Mouse (Mus musculus) midbrain, embryonic 11.5 days (tissue): ENCODE data around the gene Gpm6b. TPM values are rescaled to one million over a fixed set of nuclear protein-coding genes. Genes with fewer than 3 reads are reported as not detected.

Experiments used
- ATAC-seq: fragments of 200-750 bp; cut with Nextera tagmentation; 2 replicates; pipeline ENCODE4 v1.8.0; 2017; ENCODE audit warnings: moderate TSS enrichment, moderate library complexity; ENCODE audit not compliant: low FRiP score
- DNase-seq: peaks from one replicate; pipeline ENCODE4 v3.0.0; 2015; ENCODE audit warnings: low spot score; ENCODE audit errors: missing footprints
- H3K27ac ChIP-seq: fragments of 300-500 bp; sonication (generic); 2 replicates; pipeline ENCODE4 v1.5.1; 2014; ENCODE audit warnings: low read depth, low read length
- H3K27me3 ChIP-seq: fragments of 300-500 bp; sonication (generic); 2 replicates; pipeline ENCODE4 v1.6.1; 2014; ENCODE audit warnings: mild to moderate bottlenecking, low read length, moderate library complexity, mixed read lengths; ENCODE audit not compliant: control insufficient read depth, insufficient read depth
- H3K36me3 ChIP-seq: fragments of 300-500 bp; sonication (generic); 2 replicates; pipeline ENCODE4 v1.6.1; 2014; ENCODE audit warnings: mild to moderate bottlenecking, low read length, moderate library complexity, mixed read lengths; ENCODE audit not compliant: control insufficient read depth, insufficient read depth
- H3K4me1 ChIP-seq: fragments of 300-500 bp; sonication (generic); 2 replicates; pipeline ENCODE4 v1.6.1; 2014; ENCODE audit warnings: low read length; ENCODE audit not compliant: control insufficient read depth, insufficient read depth
- H3K4me2 ChIP-seq: fragments of 300-500 bp; sonication (generic); 2 replicates; pipeline ENCODE4 v1.6.1; 2014; ENCODE audit warnings: mild to moderate bottlenecking, moderate library complexity
- H3K4me3 ChIP-seq: fragments of 300-500 bp; sonication (generic); 2 replicates; pipeline ENCODE4 v1.5.1; 2014; ENCODE audit warnings: low read depth, low read length
- H3K9ac ChIP-seq: fragments of 300-500 bp; sonication (generic); 2 replicates; pipeline ENCODE4 v1.6.1; 2014; ENCODE audit warnings: low read length
- H3K9me3 ChIP-seq: fragments of 300-500 bp; sonication (generic); 2 replicates; pipeline ENCODE4 v1.6.1; 2016; ENCODE audit warnings: low read length; ENCODE audit not compliant: control insufficient read depth
- WGBS: fragments of 180-500 bp; shearing (Covaris S2); extraction: QIAGEN DNeasy Blood & Tissue Kit; methylation state at CpG from one replicate; pipeline ENCODE4 v1.1.7; 2014; 5-methylcytosine and 5-hydroxymethylcytosine counted together
- polyA plus RNA-seq: library from polyadenylated mRNA; unstranded; fragments of >200 nt; fragmentation: Nextera tagmentation; extraction: Ambion mirVana; gene quantifications from 2 replicates; pipeline ENCODE4 v1.2.1, GENCODE M21; 2014

The Gpm6b gene
- polyA plus RNA-seq, 1 experiment from 2014 or later: 102 TPM

- ATAC-seq: no peak
- Histone ChIP-seq H3K27ac (no peak overlapping the region), H3K4me1 (0 out of 2 replicates have a peak, but pooled peaks cover 2% of the 10 kb centered on the region), H3K9ac (no peak overlapping the region), H3K4me3 (no peak overlapping the region), H3K4me2 (no peak overlapping the region), H3K36me3 (no peaks in the 10 kb centered on the region), H3K27me3 (peaks cover 9% of the 10 kb centered on the region; the same call in 1 of the 2 replicates), H3K9me3 (no peaks in the 10 kb centered on the region)
- no peak for DNase-seq
- WGBS: 68% methylated on average over 9 of the region's 9 CpGs
Measured at GRCm38 (mm10) chrX:166286760-166287483, 48.2 kb downstream of the Gpm6b start.

GRCm38 (mm10) chrX:166291266-166291665 is 52.6 kb downstream of the Gpm6b start:
- 72% methylated on average over 3 of the region's 3 CpGs for WGBS
- H3K27ac ChIP-seq: no peak overlapping the region
- peaks cover 5% of the 10 kb centered on the region; the same call in 1 of the 2 replicates for H3K27me3 ChIP-seq

GRCm38 (mm10) chrX:166293465-166293864 is 54.8 kb downstream of the Gpm6b start:
- 85% methylated on average over 3 of the region's 3 CpGs for WGBS

More at GRCm38 (mm10) chrX:166291266-166291665, 52.6 kb downstream of the Gpm6b start:
- no peak for ATAC-seq
- no peak for DNase-seq
- H3K4me1 ChIP-seq: 0 out of 2 replicates have a peak, but pooled peaks cover 2% of the 10 kb centered on the region
- H3K4me3 ChIP-seq: no peak overlapping the region
- H3K9ac ChIP-seq: no peak overlapping the region
- no peaks in the 10 kb centered on the region for H3K9me3 ChIP-seq
- no peak overlapping the region for H3K4me2 ChIP-seq
- no peaks in the 10 kb centered on the region for H3K36me3 ChIP-seq

GRCm38 (mm10) chrX:166302791-166303190 is 64.1 kb downstream of the Gpm6b start:
- no peak overlapping the region for H3K9ac ChIP-seq
- H3K4me3 ChIP-seq: no peak overlapping the region
- no peaks in the 10 kb centered on the region for H3K9me3 ChIP-seq
- no peaks in the 10 kb centered on the region for H3K36me3 ChIP-seq
- no peak overlapping the region for H3K27ac ChIP-seq
- no peak for ATAC-seq
- H3K4me1 ChIP-seq: no peaks in the 10 kb centered on the region
- no peak overlapping the region for H3K4me2 ChIP-seq
- DNase-seq: no peak
- H3K27me3 ChIP-seq: peaks cover 4% of the 10 kb centered on the region
- WGBS: 93% methylated on average over 2 of the region's 2 CpGs

More at GRCm38 (mm10) chrX:166293465-166293864, 54.8 kb downstream of the Gpm6b start:
- DNase-seq (no peak), ATAC-seq (no peak)
- H3K4me1 ChIP-seq: no peaks in the 10 kb centered on the region
- peaks cover 4% of the 10 kb centered on the region for H3K27me3 ChIP-seq
- no peak overlapping the region for H3K9ac ChIP-seq
- H3K4me2 ChIP-seq: no peak overlapping the region
- H3K36me3 ChIP-seq: no peaks in the 10 kb centered on the region
- H3K27ac ChIP-seq: no peak overlapping the region
- no peak overlapping the region for H3K4me3 ChIP-seq
- H3K9me3 ChIP-seq: no peaks in the 10 kb centered on the region

GRCm38 (mm10) chrX:166304355-166304754 is 65.6 kb downstream of the Gpm6b start:
- ATAC-seq (no peak), DNase-seq (no peak)
- Histone ChIP-seq H3K9me3 (no peaks in the 10 kb centered on the region), H3K4me1 (no peaks in the 10 kb centered on the region), H3K27ac (no peak overlapping the region), H3K4me3 (no peak overlapping the region), H3K27me3 (peaks cover 4% of the 10 kb centered on the region), H3K4me2 (no peak overlapping the region), H3K9ac (no peak overlapping the region), H3K36me3 (no peaks in the 10 kb centered on the region)
- 82% methylated on average over 2 of the region's 2 CpGs for WGBS

GRCm38 (mm10) chrX:166307437-166308222 is 68.9 kb downstream of the Gpm6b start:
- Histone ChIP-seq H3K4me2 (no peak overlapping the region), H3K9me3 (no peaks in the 10 kb centered on the region), H3K4me3 (no peak overlapping the region), H3K36me3 (no peaks in the 10 kb centered on the region), H3K27ac (no peak overlapping the region), H3K27me3 (peaks cover 4% of the 10 kb centered on the region), H3K4me1 (no peaks in the 10 kb centered on the region), H3K9ac (no peak overlapping the region)
- DNase-seq: no peak
- WGBS: 84% methylated on average over 7 of the region's 7 CpGs
- no peak for ATAC-seq

- Histone ChIP-seq H3K36me3 (no peaks in the 10 kb centered on the region), H3K4me1 (no peaks in the 10 kb centered on the region), H3K27ac (no peak overlapping the region), H3K4me3 (no peak overlapping the region), H3K9ac (no peak overlapping the region), H3K9me3 (no peaks in the 10 kb centered on the region), H3K27me3 (peaks cover 7% of the 10 kb centered on the region), H3K4me2 (no peak overlapping the region)
- ATAC-seq (no peak), DNase-seq (no peak)
- WGBS: 52% methylated on average over 1 of the region's 1 CpGs
Measured at GRCm38 (mm10) chrX:166308798-166309197, 70.1 kb downstream of the Gpm6b start.

GRCm38 (mm10) chrX:166315251-166315650 is 76.5 kb downstream of the Gpm6b start:
- Histone ChIP-seq H3K4me2 (no peak overlapping the region), H3K4me1 (no peaks in the 10 kb centered on the region), H3K27me3 (peaks cover 7% of the 10 kb centered on the region), H3K9ac (no peak overlapping the region), H3K27ac (no peak overlapping the region), H3K9me3 (no peaks in the 10 kb centered on the region), H3K36me3 (no peaks in the 10 kb centered on the region), H3K4me3 (no peak overlapping the region)
- no peak for ATAC-seq
- no peak for DNase-seq
- WGBS: 76% methylated on average over 1 of the region's 1 CpGs
